Mouse (Mus musculus) neural tube, embryonic 11.5 days (tissue): ENCODE measurements at regions not wholly inside any gene's neighbourhood (a gene's known extent, or its start where the extent isn't known, plus 50 kb on each side); places are given as distances from the start of the nearest gene placed in this dataset.

Source experiments
- ATAC-seq: fragments of 200-750 bp; cut with Nextera tagmentation; 2 replicates; pipeline ENCODE4 v1.8.0; 2017; ENCODE audit warnings: moderate number of reproducible peaks, mild to moderate bottlenecking, moderate TSS enrichment, moderate library complexity; ENCODE audit not compliant: insufficient read depth, low FRiP score, low TSS enrichment
- DNase-seq: peaks from one replicate; pipeline ENCODE4 v3.0.0-alpha.2; 2015; ENCODE audit warnings: low spot score
- H3K27ac ChIP-seq: fragments of 300-500 bp; sonication (generic); 2 replicates; pipeline ENCODE4 v1.5.1; 2014; ENCODE audit warnings: low read depth, mild to moderate bottlenecking, low read length
- H3K27me3 ChIP-seq: fragments of 300-500 bp; sonication (generic); 2 replicates; pipeline ENCODE4 v1.6.1; 2014; ENCODE audit warnings: mild to moderate bottlenecking, low read length, mixed read lengths; ENCODE audit not compliant: control insufficient read depth, insufficient read depth
- H3K36me3 ChIP-seq: fragments of 300-500 bp; sonication (generic); 2 replicates; pipeline ENCODE4 v1.6.1; 2014; ENCODE audit warnings: mild to moderate bottlenecking, low read length, moderate library complexity, mixed read lengths; ENCODE audit not compliant: control insufficient read depth, insufficient read depth
- H3K4me1 ChIP-seq: fragments of 300-500 bp; sonication (generic); 2 replicates; pipeline ENCODE4 v1.6.1; 2014; ENCODE audit warnings: low read length, mixed read lengths; ENCODE audit not compliant: control insufficient read depth, insufficient read depth
- H3K4me2 ChIP-seq: fragments of 300-500 bp; sonication (generic); 2 replicates; pipeline ENCODE4 v1.6.1; 2014; ENCODE audit warnings: low read depth, mild to moderate bottlenecking, moderate library complexity
- H3K4me3 ChIP-seq: fragments of 300-500 bp; sonication (generic); 2 replicates; pipeline ENCODE4 v1.5.1; 2014; ENCODE audit warnings: low read depth, low read length
- H3K9ac ChIP-seq: fragments of 300-500 bp; sonication (generic); 2 replicates; pipeline ENCODE4 v1.6.1; 2014; ENCODE audit warnings: mild to moderate bottlenecking, low read length
- H3K9me3 ChIP-seq: fragments of 300-500 bp; sonication (generic); 2 replicates; pipeline ENCODE4 v1.6.1; 2016; ENCODE audit warnings: low read length; ENCODE audit not compliant: control insufficient read depth
- WGBS: fragments of 180-500 bp; shearing (Covaris S2); extraction: QIAGEN DNeasy Blood & Tissue Kit; methylation state at CpG from one replicate; pipeline ENCODE4 v1.1.7; 2014; 5-methylcytosine and 5-hydroxymethylcytosine counted together

DNA sequence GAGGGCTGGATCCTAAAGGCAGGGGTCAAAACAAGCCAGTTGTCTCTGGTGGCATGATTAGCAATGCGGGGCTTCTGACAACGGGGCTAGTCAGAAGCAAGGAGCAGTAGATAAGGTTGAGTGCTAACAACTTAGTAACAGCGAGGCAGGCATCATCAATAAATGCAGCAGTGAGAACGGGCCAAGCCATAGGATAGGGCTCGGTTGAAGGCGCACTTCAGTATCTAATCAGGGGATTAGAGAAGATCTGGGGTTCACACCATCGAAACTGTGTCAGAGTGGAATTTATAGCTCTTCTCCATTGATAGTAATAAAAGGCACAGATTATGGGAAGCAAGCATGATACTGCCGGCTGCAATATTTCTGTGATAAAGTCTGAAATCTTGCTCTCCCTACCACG is 402.0 kb upstream of the Fam241a start:
- no peak overlapping the region for H3K27ac ChIP-seq
- no peaks in the 10 kb centered on the region for H3K4me1 ChIP-seq
- 86% methylated on average over 9 of the region's 9 CpGs for WGBS
- H3K4me3 ChIP-seq = no peak overlapping the region
- no peaks in the 10 kb centered on the region for H3K36me3 ChIP-seq
- no peak for DNase-seq
- no peak overlapping the region for H3K4me2 ChIP-seq
- no peaks in the 10 kb centered on the region for H3K9me3 ChIP-seq
- H3K9ac ChIP-seq = no peak overlapping the region
- ATAC-seq = no peak
- no peaks in the 10 kb centered on the region for H3K27me3 ChIP-seq

DNA sequence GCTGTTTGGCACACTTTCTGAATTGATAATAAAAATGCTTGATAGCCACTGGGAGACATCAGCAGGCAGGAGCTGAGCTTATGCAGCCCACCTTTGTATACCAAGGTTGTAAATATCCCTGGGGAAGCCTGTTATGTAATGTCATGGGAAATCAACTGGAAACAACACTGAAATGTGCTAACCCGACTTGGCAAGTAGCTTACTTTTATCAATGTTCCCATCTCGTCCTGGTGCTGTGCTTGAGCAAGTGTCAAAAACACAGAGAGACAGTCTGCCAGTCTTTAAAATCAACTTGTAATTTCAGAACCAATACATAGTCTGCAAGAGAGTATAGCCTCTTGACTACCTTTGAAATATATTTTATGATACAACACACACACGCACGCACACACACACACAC is 391.7 kb upstream of the Fam241a start:
- DNase-seq (no peak), ATAC-seq (no peak)
- no peaks in the 10 kb centered on the region for H3K36me3 ChIP-seq
- H3K9ac ChIP-seq = no peak overlapping the region
- H3K9me3 ChIP-seq = no peaks in the 10 kb centered on the region
- 74% methylated on average over 4 of the region's 4 CpGs for whole genome bisulfite sequencing
- H3K27me3 ChIP-seq = no peaks in the 10 kb centered on the region
- H3K4me1 ChIP-seq = no peaks in the 10 kb centered on the region
- H3K4me2 ChIP-seq = no peak overlapping the region
- H3K4me3 ChIP-seq = no peak overlapping the region
- H3K27ac ChIP-seq = no peak overlapping the region

DNA sequence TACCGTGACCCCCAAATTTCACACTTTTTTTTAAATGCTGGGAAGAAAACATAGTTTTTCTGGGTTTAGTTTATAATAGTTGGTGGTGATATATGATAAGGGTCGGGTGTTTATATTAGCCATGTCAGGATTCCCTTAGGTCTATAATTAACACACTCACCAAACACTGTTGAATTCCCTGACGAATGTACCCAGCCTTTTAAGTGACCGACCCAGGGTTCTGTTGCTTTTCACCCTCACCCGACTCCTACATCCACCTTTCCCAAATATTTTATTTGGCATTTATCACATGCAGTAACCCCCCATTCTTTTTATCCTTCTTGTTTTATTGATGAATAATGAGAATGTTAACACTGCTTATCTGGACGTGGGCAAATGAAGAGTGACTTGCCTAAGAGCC is 389.1 kb upstream of the Fam241a start:
- DNase-seq (no peak), ATAC-seq (no peak)
- no peaks in the 10 kb centered on the region for H3K27me3 ChIP-seq
- no peak overlapping the region for H3K4me2 ChIP-seq
- no peaks in the 10 kb centered on the region for H3K9me3 ChIP-seq
- no peaks in the 10 kb centered on the region for H3K36me3 ChIP-seq
- 85% methylated on average over 6 of the region's 6 CpGs for WGBS
- no peak overlapping the region for H3K9ac ChIP-seq
- no peaks in the 10 kb centered on the region for H3K4me1 ChIP-seq
- no peak overlapping the region for H3K27ac ChIP-seq
- no peak overlapping the region for H3K4me3 ChIP-seq

DNA sequence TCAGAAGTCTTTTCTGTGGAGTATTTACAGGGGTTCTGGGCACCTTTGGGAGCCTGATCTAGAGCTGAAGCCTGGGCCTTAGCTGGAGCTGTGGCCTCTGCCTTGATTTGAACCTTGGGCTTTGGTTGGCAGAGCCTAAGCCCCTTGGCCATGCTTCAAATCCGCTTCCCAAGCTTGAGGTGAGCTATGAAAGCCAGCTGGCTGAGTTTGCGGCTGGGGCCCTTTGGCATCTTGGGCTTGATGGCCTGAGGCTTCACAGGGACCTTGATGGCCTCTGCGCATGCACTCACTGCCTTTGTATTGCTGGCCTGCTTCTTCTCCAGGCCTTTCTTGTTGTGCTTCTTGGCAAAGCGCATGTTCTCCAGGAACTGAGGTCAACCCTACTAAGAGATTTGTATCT is 384.5 kb upstream of the Fam241a start:
- DNase-seq (no peak), ATAC-seq (no peak)
- Histone ChIP-seq H3K9ac (no peak overlapping the region), H3K27me3 (no peaks in the 10 kb centered on the region), H3K27ac (no peak overlapping the region), H3K4me2 (no peak overlapping the region), H3K9me3 (no peaks in the 10 kb centered on the region), H3K4me1 (no peaks in the 10 kb centered on the region), H3K4me3 (no peak overlapping the region), H3K36me3 (no peaks in the 10 kb centered on the region)
- 88% methylated on average over 4 of the region's 4 CpGs for WGBS

DNA sequence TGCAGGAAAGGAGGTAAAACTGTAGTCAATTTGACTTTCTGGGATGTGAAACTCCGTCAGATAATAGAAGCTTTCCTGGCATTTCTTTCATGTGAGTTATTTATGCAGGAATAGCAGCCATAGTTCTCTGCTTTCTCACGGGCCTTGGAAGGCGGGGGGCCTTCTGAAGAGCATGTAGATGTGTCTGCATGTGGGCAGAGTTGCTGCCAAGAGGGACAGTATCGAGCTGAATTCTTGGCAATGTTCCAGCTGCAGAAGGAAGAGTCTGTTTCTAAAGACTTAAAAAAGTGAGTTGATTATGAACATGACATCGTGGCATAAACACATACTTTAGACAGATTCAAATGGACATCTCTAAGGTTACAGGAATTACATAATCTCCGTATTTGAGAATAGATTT is 374.5 kb upstream of the Fam241a start:
- ATAC-seq (no peak), DNase-seq (no peak)
- Histone ChIP-seq H3K4me1 (no peaks in the 10 kb centered on the region), H3K27me3 (no peaks in the 10 kb centered on the region), H3K9me3 (no peaks in the 10 kb centered on the region), H3K9ac (no peak overlapping the region), H3K4me2 (no peak overlapping the region), H3K27ac (no peak overlapping the region), H3K4me3 (no peak overlapping the region), H3K36me3 (no peaks in the 10 kb centered on the region)
- 70% methylated on average over 6 of the region's 6 CpGs for WGBS

DNA sequence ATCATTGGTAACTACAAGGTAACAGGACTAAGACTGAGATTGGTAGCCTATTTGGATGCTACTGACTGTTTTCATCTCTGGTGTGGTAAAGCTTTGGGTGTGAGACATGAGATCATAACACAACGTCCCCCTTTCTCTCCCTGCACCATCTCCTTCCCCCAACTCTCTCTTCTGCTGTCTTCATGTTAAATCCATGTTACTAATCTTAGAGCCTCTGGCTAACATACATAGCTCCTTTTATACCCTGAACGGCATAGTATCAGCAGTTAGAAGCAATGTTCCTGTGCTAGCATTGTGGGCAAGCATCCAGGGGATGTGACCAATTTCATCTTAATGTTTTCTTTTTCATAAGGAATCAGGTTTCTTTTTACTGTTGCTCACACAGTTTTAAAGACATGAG is 365.1 kb upstream of the Fam241a start:
- Histone ChIP-seq H3K27me3 (no peaks in the 10 kb centered on the region), H3K9me3 (no peaks in the 10 kb centered on the region), H3K27ac (no peak overlapping the region), H3K9ac (no peak overlapping the region), H3K4me3 (no peak overlapping the region), H3K36me3 (no peaks in the 10 kb centered on the region), H3K4me1 (no peaks in the 10 kb centered on the region), H3K4me2 (no peak overlapping the region)
- DNase-seq = no peak
- ATAC-seq = no peak
- 86% methylated on average over 2 of the region's 2 CpGs for WGBS

DNA sequence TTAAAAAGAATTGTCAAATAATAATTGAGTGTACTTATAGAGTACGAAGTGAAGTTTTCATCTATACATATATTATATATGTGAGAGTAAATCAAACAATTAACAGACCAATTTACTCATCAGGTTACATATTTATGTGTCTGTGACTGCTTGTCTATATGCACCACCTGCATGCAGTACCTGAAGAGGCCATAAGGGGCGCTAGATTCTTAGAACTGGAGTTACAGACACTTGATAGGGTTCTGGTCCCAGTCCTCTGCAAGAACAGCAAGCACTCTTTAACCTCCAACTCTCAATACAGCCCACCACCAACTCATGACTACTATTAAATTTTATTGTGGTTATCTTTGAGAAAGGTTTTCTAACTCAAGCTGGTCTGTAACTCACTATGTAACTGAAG is 351.7 kb upstream of the Fam241a start:
- 71% methylated on average over 2 of the region's 2 CpGs for WGBS
- no peak overlapping the region for H3K4me2 ChIP-seq
- H3K4me3 ChIP-seq = no peak overlapping the region
- no peak for ATAC-seq
- no peak for DNase-seq
- H3K27ac ChIP-seq = no peak overlapping the region
- H3K4me1 ChIP-seq = no peaks in the 10 kb centered on the region
- no peak overlapping the region for H3K9ac ChIP-seq
- H3K27me3 ChIP-seq = no peaks in the 10 kb centered on the region
- no peaks in the 10 kb centered on the region for H3K36me3 ChIP-seq
- H3K9me3 ChIP-seq = no peaks in the 10 kb centered on the region

DNA sequence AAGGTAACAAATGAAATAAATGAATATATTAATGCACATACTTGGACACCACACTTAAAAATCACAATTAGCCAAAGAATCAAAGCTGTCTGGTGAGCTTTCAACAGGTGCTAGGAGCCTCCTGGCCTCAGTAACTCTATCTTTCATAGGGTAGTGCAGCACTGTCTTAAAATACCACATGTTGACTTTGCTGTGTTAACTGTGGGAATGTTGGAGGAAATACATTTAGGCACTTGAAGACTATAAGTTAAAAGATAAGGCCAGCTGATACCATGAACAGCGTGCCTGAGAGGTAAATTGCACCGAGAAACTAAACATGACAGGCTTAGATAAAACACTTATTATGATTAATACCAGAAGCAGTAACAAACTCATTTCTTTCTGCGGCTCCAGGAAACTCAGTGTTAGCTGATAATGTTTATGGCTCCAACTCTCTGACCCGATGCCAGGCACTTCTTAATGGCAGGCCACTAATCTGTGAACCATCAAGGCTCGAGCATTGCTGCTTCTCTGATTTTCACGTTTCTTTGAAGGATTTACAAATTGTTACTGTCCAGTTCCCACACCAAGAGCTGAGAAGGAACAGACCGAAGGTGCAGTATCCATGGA is 343.8 kb upstream of the Fam241a start:
- DNase-seq (no peak), ATAC-seq (no peak)
- Histone ChIP-seq H3K9me3 (no peaks in the 10 kb centered on the region), H3K9ac (no peak overlapping the region), H3K36me3 (no peaks in the 10 kb centered on the region), H3K4me2 (no peak overlapping the region), H3K4me1 (no peaks in the 10 kb centered on the region), H3K4me3 (no peak overlapping the region), H3K27me3 (no peaks in the 10 kb centered on the region), H3K27ac (no peak overlapping the region)
- 90% methylated on average over 7 of the region's 7 CpGs for WGBS

DNA sequence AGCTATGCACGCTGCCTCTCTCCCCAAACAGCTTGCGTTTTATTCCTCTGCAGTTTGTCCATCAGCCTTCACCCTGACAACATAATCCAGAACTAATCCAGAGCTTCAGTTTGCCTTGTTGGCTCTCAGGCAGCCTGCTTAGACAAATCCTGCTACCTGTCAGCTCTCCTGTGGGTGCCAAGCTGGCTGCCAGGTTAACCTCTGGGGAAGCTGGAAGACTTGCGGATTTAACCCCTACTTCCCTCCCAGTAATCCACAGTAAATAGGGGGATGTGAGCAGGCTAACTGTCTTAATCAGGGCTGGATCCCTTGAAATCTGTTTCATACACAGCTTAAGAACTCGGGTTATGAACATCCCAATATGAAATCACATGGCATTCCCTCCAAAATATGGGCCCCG is 334.3 kb upstream of the Fam241a start:
- no peak for ATAC-seq
- Histone ChIP-seq H3K4me1 (no peaks in the 10 kb centered on the region), H3K4me3 (no peak overlapping the region), H3K9me3 (no peaks in the 10 kb centered on the region), H3K4me2 (no peak overlapping the region), H3K36me3 (no peaks in the 10 kb centered on the region), H3K9ac (no peak overlapping the region), H3K27ac (no peak overlapping the region), H3K27me3 (no peaks in the 10 kb centered on the region)
- DNase-seq = no peak
- 86% methylated on average over 5 of the region's 5 CpGs for WGBS
